Mouse (Mus musculus) hindbrain, postnatal 0 days (tissue): ENCODE measurements around the gene Olfr1442. TPM values are rescaled to one million over a fixed set of nuclear protein-coding genes. Genes with fewer than 3 reads are reported as not detected.

ENCODE experiments used
- ATAC-seq: fragments of 200-750 bp; cut with Nextera tagmentation; 2 replicates; pipeline ENCODE4 v1.8.0; 2017; ENCODE audit warnings: mild to moderate bottlenecking, moderate TSS enrichment, moderate library complexity
- DNase-seq: peaks from one replicate; pipeline ENCODE4 v3.0.0-alpha.2; 2015; ENCODE audit warnings: low spot score
- H3K27ac ChIP-seq: fragments of 300-500 bp; sonication (generic); 2 replicates; pipeline ENCODE4 v1.5.1; 2014; ENCODE audit warnings: mild to moderate bottlenecking
- H3K27me3 ChIP-seq: fragments of 300-500 bp; sonication (generic); 2 replicates; pipeline ENCODE4 v1.6.1; 2014; ENCODE audit warnings: low read length, mixed read lengths; ENCODE audit not compliant: insufficient read depth
- H3K36me3 ChIP-seq: fragments of 300-500 bp; sonication (generic); 2 replicates; pipeline ENCODE4 v1.6.1; 2014; ENCODE audit warnings: low read length, mixed read lengths; ENCODE audit not compliant: insufficient read depth
- H3K4me1 ChIP-seq: fragments of 300-500 bp; sonication (generic); 2 replicates; pipeline ENCODE4 v1.6.1; 2014; ENCODE audit warnings: antibody characterized with exemption, low read length, mixed read lengths; ENCODE audit not compliant: insufficient read depth
- H3K4me2 ChIP-seq: fragments of 300-500 bp; sonication (generic); 2 replicates; pipeline ENCODE4 v1.6.1; 2014; ENCODE audit warnings: low read depth, mild to moderate bottlenecking, low read length, moderate library complexity, mixed read lengths
- H3K4me3 ChIP-seq: fragments of 300-500 bp; sonication (generic); 2 replicates; pipeline ENCODE4 v1.5.1; 2014; ENCODE audit warnings: low read length
- H3K9ac ChIP-seq: fragments of 300-500 bp; sonication (generic); replicated peaks from 2 replicates; pipeline ENCODE4 v1.6.1; 2014; ENCODE audit warnings: mild to moderate bottlenecking, low read length, moderate library complexity, mixed read lengths
- H3K9me3 ChIP-seq: fragments of 300-500 bp; sonication (generic); 2 replicates; pipeline ENCODE4 v1.6.1; 2016; ENCODE audit warnings: low read length, mixed read lengths
- CTCF ChIP-seq: IDR thresholded peaks from 2 replicates; pipeline ENCODE4 v1.5.1; 2016; ENCODE audit warnings: antibody characterized with exemption, control low read depth, low read depth
- WGBS: fragments of 180-500 bp; shearing (Covaris S2); extraction: QIAGEN DNeasy Blood & Tissue Kit; methylation state at CpG from one replicate; pipeline ENCODE4 v1.1.7; 2014; 5-methylcytosine and 5-hydroxymethylcytosine counted together
- polyA plus RNA-seq: library from polyadenylated mRNA; unstranded; fragments of >200 nt; fragmentation: Nextera tagmentation; extraction: Ambion mirVana; gene quantifications from 2 replicates; pipeline ENCODE4 v1.2.1, GENCODE M21; 2015
- total RNA-seq: library from RNA; depleted of rRNA; stranded (reverse); fragments of >200 nt; gene quantifications from 2 replicates; pipeline ENCODE4 v1.2.3, GENCODE M21; 2014; rRNA removed

Olfr1442 gene
- total and polyA plus RNA-seq, 2 experiments from 2014 or later: not detected

GRCm38 (mm10) chr19:12722308-12722707, 52.1 kb downstream of the Olfr1442 start:
- Histone ChIP-seq H3K27me3 (no peaks in the 10 kb centered on the region), H3K4me2 (no peak overlapping the region), H3K9ac (no peak overlapping the region), H3K4me3 (no peak overlapping the region), H3K9me3 (no peaks in the 10 kb centered on the region), H3K4me1 (no peaks in the 10 kb centered on the region), H3K36me3 (no peaks in the 10 kb centered on the region), H3K27ac (no peak overlapping the region)
- ATAC-seq (no peak), DNase-seq (no peak)
- peak; percentile 33 for TF ChIP-seq CTCF
- WGBS: 58% methylated on average over 2 of the region's 3 CpGs

GRCm38 (mm10) chr19:12725851-12726250, 55.6 kb downstream of the Olfr1442 start:
- WGBS: 83% methylated on average over 1 of the region's 1 CpGs

More at GRCm38 (mm10) chr19:12725851-12726250, 55.6 kb downstream of the Olfr1442 start:
- DNase-seq (no peak), ATAC-seq (no peak)
- Histone ChIP-seq H3K4me1 (no peaks in the 10 kb centered on the region), H3K4me2 (no peak overlapping the region), H3K9me3 (no peaks in the 10 kb centered on the region), H3K4me3 (no peak overlapping the region), H3K27ac (no peak overlapping the region), H3K27me3 (no peaks in the 10 kb centered on the region), H3K36me3 (no peaks in the 10 kb centered on the region), H3K9ac (no peak overlapping the region)
- no peak for TF ChIP-seq CTCF

Other genes with a start within 250 kb of the Olfr1442 start
- not detected in 2 replicates for gene Pfpl, start 242.5 kb upstream of the Olfr1442 start, total RNA-seq
- not detected in 2 replicates for gene Pfpl, start 242.5 kb upstream of the Olfr1442 start, polyA plus RNA-seq
- 2.5 and 3.1 TPM in 2 replicates for gene Mpeg1, start 209.7 kb upstream of the Olfr1442 start, total RNA-seq
- gene Mpeg1, start 209.7 kb upstream of the Olfr1442 start, polyA plus RNA-seq: 1.0 and 1.2 TPM in 2 replicates
- gene Dtx4, start 169.0 kb upstream of the Olfr1442 start, total RNA-seq: 54.7 and 55.6 TPM in 2 replicates
- 23.3 and 24.6 TPM in 2 replicates for gene Dtx4, start 169.0 kb upstream of the Olfr1442 start, polyA plus RNA-seq
- gene Fam111a, start 124.7 kb upstream of the Olfr1442 start, total RNA-seq: 1.9 and 4.8 TPM in 2 replicates
- 3.2 and 3.3 TPM in 2 replicates for gene Fam111a, start 124.7 kb upstream of the Olfr1442 start, polyA plus RNA-seq
- gene Gm4952, start 70.5 kb upstream of the Olfr1442 start, total RNA-seq: 0.14 TPM in 1 of 2 replicates, not detected in the other
- gene Gm4952, start 70.5 kb upstream of the Olfr1442 start, polyA plus RNA-seq: 0.30 and 0.43 TPM in 2 replicates
- not detected in 2 replicates for gene Glyat, start 37.1 kb upstream of the Olfr1442 start, total RNA-seq
- gene Glyat, start 37.1 kb upstream of the Olfr1442 start, polyA plus RNA-seq: 0.05 TPM in 1 of 2 replicates, not detected in the other
- not detected in 2 replicates for gene Olfr1443, start 7.7 kb downstream of the Olfr1442 start, total RNA-seq
- gene Olfr1443, start 7.7 kb downstream of the Olfr1442 start, polyA plus RNA-seq: not detected in 2 replicates
- gene Keg1, start 25.3 kb downstream of the Olfr1442 start, total RNA-seq: not detected in 2 replicates
- gene Keg1, start 25.3 kb downstream of the Olfr1442 start, polyA plus RNA-seq: not detected in 2 replicates
- 0.42 and 1.3 TPM in 2 replicates for gene Cntf, start 95.2 kb downstream of the Olfr1442 start, total RNA-seq
- 0.83 and 1.5 TPM in 2 replicates for gene Cntf, start 95.2 kb downstream of the Olfr1442 start, polyA plus RNA-seq
- 42.5 and 49.1 TPM in 2 replicates for gene Zfp91, start 125.7 kb downstream of the Olfr1442 start, total RNA-seq
- 13.4 and 14.1 TPM in 2 replicates for gene Zfp91, start 125.7 kb downstream of the Olfr1442 start, polyA plus RNA-seq
- gene Lpxn, start 125.8 kb downstream of the Olfr1442 start, total RNA-seq: 0.83 and 1.8 TPM in 2 replicates
- gene Lpxn, start 125.8 kb downstream of the Olfr1442 start, polyA plus RNA-seq: 1.1 and 1.2 TPM in 2 replicates
- gene Gm5244, start 176.2 kb downstream of the Olfr1442 start, total RNA-seq: not detected in 2 replicates
- not detected in 2 replicates for gene Gm5244, start 176.2 kb downstream of the Olfr1442 start, polyA plus RNA-seq
- gene Olfr1444, start 186.8 kb downstream of the Olfr1442 start, total RNA-seq: not detected in 2 replicates
- gene Olfr1444, start 186.8 kb downstream of the Olfr1442 start, polyA plus RNA-seq: not detected in 2 replicates
- gene Olfr1445, start 213.4 kb downstream of the Olfr1442 start, total RNA-seq: not detected in 2 replicates
- not detected in 2 replicates for gene Olfr1445, start 213.4 kb downstream of the Olfr1442 start, polyA plus RNA-seq
- not detected in 2 replicates for gene Olfr1446, start 223.1 kb downstream of the Olfr1442 start, total RNA-seq
- gene Olfr1446, start 223.1 kb downstream of the Olfr1442 start, polyA plus RNA-seq: not detected in 2 replicates
- not detected in 2 replicates for gene Olfr1447, start 233.3 kb downstream of the Olfr1442 start, total RNA-seq
- gene Olfr1447, start 233.3 kb downstream of the Olfr1442 start, polyA plus RNA-seq: not detected in 2 replicates